Mouse (Mus musculus) thymus, postnatal 0 days (tissue): ENCODE results near the gene Commd3. TPM values are rescaled to one million over a fixed set of nuclear protein-coding genes. Genes with fewer than 3 reads are reported as not detected.

Experiments
- DNase-seq: peaks from one replicate; pipeline ENCODE4 v3.0.0-alpha.2; 2015; ENCODE audit warnings: low spot score
- polyA plus RNA-seq: library from polyadenylated mRNA; unstranded; fragments of >200 nt; fragmentation: Nextera tagmentation; extraction: Ambion mirVana; gene quantifications from 2 replicates; pipeline ENCODE4 v1.2.1, GENCODE M21; 2015

Gene Commd3
- polyA plus RNA-seq, 1 experiment from 2014 or later, result 275 TPM

- DNase-seq, result no peak
Measured at GRCm38 (mm10) chr2:18718521-18718920, 46.3 kb downstream of the Commd3 start.

GRCm38 (mm10) chr2:18722208-18722830 lies 50.1 kb downstream of the Commd3 start:
- no peak for DNase-seq

GRCm38 (mm10) chr2:18724462-18724861 lies 52.3 kb downstream of the Commd3 start:
- DNase-seq, result no peak

Other genes starting within 250 kb of the Commd3 start
- gene Bmi1, start 4.6 kb downstream of the Commd3 start, polyA plus RNA-seq, result 15.7 TPM in 2 replicates
- not detected in 2 replicates for gene Spag6, start 21.6 kb downstream of the Commd3 start, polyA plus RNA-seq